Mouse (Mus musculus) cortical plate, adult 2 months (tissue): ENCODE results near the gene Casp7.

Source experiments
- CTCF ChIP-seq: fragments of 200-500 bp; IDR thresholded peaks from 2 replicates; pipeline ENCODE4 v1.5.1; 2011; ENCODE audit warnings: mild to moderate bottlenecking, control low read depth, low read length; ENCODE audit not compliant: insufficient read depth; ENCODE audit errors: extremely low read depth
- POLR2A ChIP-seq: fragments of 200-500 bp; IDR thresholded peaks from 2 replicates; pipeline ENCODE4 v1.6.1; 2011; ENCODE audit warnings: mild to moderate bottlenecking, low read length, control low read depth; ENCODE audit not compliant: insufficient read depth; ENCODE audit errors: extremely low read depth

GRCm38 (mm10) chr19:56372226-56372625, 24.7 kb upstream of the Casp7 start:
- TF ChIP-seq POLR2A: no peak
- no peak for TF ChIP-seq CTCF
